Mouse (Mus musculus): Measurements from ENCODE around the gene Nisch. TPM values are rescaled to one million over a fixed set of nuclear protein-coding genes. Genes with fewer than 3 reads are reported as not detected.

The Nisch gene
- polyA plus RNA-seq, 2 experiments from 2014 or later: 130 to 131 TPM

DNA sequence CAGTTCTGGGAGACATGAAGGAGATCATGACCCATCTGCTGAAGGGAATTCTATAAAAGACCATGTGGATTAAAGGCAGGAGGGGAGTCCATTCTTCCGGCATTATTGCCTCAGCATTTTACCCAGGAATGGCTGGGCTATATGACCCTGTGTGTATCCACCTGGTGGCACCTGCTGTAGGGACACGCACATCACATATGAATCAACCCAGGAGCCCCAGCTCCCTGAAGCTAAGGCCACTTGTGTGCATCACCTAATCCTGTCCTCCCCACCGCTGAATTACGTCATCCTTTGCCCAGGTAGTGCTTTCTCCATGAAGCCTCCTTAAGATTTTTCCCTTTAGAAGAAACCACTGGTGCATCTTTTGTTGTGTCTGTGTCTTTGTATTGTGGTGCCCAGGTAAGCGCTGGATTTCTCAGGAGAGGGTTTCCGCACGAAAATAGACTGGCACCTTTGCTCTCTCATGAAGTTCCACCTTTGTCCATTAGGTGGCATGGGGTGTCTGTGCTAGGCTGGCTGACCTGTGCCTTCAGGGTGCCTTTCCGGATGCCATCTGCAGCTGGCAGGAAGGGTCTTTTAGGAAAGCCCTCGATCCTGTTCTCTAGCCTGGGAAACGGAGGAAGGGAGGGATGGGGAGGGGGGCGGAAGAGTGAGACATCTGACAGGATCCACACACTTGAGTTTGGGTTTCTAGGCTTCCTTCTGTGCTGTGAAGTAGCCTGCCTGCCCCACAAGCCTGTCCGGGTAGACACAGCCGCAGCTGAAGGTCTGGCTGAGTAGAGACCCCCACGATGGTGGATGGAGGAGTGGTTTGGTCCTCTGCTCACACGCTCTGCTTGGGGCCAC is 1.4 kb downstream of the Nisch start:
- ATAC-seq: peak; percentile 87

DNA sequence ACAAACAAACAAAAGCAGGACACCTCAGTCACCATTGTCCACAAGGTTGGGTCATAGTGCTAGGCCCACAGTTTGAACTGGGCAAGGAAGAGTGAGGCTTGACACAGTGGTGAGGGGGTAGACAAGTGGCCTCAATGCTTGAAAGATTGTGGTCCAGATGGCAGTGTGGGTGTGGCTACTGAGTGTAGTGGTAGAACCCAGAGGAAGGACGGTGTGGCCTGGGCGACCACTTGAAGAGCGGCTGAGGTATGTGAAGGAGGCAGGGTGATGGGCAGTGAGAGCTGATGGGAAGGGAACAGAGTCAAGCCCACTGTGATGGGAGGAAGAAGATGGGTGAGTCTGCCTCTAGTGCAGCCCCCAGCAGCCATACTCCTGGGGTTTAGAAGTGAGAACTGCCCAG is 2.1 kb downstream of the Nisch start:
- no peak for ATAC-seq

DNA sequence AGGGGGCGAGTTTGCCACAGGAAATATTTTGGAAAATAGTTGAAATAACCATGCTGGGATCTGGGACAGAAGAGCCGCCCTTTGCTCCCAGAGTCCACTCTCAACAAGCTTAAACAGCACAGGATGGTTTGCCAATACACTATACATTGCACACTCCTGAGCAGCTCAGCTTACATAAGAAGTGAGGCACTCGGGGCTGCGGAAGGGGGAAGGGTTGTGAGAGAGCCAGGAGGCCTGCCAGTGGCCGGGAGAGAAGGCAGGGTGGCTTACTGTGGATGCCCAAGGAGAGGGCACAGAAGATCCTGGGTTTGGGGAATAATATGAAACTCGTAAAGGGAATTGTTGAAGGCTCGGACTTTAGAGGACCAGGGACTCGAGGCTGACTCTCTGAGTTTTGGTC is 2.9 kb downstream of the Nisch start:
- no peak for ATAC-seq

DNA sequence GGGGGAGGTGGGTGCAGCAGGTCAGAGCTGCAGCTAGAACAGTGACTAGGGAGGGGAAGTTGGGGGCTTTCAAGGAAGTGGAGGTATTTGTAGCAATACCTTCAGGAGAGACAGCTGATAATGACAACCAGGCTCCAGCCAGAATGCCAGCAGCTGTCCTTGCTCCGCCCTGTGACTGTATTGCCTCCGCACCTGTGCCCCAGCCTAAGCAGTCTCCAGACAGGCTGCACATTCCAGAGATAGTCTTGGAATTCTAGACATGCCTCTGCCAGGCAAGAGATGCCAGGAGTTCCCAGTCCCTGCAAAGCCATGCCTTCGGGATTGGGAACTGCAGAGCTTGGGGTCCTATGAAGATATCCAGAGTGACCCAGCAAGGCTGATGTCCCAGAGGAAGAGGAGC is 4.2 kb downstream of the Nisch start:
- ATAC-seq: no peak

DNA sequence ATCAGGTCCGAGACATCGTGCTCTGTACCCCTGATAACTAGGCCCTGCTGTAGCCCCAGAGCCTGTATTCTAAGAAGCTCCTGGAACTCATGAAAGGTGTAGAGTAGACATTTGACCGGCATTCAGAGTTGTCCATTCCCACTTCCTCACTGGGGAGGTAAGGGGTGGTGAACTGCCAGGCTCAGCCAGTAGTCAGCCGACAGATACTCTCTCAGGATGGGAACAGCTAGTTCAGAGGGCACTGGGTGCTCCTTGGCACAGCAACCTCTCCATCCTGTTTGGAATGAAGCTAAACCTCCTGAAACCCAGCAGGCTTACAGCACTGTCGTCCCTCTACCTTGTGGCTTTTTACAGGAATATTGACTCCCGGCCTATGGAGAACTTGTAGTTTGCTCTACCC is 4.9 kb downstream of the Nisch start:
- ATAC-seq: no peak

DNA sequence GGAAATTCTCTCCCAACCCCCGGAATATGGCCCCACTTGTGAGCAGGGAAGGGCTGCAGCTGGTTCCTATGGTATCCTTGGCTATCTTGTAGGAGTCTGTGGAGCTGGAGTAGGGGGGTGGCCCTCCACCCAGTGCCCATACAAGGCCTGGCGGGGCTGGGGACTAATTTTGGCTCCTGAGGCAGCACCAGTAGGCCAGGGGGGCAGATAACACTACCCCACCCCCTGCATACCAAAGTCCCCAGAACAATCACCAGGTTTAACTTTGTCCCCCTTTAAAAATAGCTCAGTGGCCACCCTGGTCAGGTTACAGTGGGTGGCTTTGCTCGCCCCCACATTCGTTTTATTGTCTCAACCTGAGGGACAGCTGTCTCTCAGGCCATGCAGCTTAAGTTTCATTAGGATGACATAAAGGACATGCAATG is 7.6 kb downstream of the Nisch start:
- no peak for ATAC-seq

DNA sequence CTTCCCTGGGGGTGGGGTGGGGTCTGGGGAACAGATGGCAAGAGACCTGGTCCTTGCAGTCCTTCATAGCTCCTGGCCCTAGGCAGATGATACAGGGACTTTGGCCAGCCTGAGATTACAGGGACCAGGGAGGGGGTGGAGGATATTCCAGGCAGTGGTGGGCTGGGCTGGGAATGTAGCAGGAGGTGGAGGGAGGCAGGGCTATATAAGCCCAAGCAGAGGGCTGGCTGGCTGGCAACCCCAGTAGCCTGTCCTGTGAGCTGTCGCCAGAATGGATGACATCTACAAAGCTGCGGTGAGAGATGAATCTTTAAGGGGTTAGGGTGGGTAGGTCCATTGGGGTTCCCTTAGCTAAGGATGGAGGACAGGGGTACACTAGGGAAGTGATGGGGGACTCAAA is 8.7 kb downstream of the Nisch start, which contains the start of gene Tnnc1:
TSS of gene Tnnc1 (plus strand) at position 229 of the 400 bp plus-strand sequence.
- ATAC-seq: no peak

DNA sequence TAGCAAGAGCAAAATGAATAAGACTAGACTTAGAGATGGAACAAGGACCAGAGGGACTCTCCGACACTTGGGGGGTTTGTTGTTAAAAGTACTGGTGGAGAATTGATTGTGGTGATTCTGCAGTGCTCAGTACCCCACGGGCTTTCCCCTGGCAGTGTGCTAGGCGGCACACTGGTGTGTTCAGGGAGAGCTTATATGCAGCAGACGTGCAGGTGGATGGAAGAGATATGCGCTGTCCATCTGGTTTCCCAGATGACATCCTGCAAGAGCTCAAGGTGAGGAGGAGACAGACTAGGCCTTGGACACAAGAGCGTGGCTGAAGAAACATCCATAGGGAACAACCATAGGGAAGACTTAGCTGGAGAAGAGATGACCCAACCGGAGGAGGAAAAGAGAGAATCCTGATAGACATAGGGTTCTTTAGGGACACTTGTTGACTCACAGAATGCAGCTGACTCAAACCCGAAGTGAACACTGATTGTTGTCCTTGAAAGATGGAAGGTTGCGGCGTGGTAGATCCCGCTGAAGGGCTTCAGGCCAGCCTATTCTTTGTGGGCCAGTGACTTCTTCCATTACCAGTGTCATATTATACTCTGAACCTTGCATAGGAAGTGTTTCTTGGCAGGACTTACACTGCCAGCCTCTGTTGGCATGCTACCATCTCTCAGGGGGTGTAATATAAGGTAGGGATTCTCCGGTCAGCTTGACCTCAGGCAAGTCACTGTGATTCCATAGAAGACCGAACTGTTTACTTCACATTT is 9.5 kb downstream of the Nisch start:
- ATAC-seq: peak; percentile 49

DNA sequence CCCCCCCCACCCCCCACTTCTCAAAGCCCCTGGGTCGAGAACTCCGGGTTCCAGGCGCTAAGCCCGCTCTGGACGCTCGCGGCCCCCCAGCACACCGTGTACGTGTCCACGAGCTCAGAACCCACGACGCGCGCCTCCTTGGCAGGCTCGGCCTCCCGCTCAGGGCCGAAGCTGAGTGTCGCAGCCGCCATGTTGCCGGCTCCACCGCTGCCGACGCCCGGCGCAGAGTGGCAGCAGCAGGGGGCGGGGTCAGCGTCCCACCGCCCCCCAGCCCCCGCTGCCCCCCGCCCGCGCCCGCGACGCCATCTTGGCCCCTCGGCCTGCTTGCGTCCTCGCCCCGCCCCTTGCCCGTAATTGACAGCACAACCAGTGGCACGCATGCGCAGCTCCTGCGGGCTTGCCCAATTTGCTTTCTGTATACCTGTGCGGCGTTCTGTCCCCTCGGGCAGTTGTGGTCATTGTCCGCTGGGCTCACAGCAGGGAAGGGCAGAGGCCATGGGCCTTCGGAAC is 10.2 kb downstream of the Nisch start:
- peak; percentile 54 for ATAC-seq

DNA sequence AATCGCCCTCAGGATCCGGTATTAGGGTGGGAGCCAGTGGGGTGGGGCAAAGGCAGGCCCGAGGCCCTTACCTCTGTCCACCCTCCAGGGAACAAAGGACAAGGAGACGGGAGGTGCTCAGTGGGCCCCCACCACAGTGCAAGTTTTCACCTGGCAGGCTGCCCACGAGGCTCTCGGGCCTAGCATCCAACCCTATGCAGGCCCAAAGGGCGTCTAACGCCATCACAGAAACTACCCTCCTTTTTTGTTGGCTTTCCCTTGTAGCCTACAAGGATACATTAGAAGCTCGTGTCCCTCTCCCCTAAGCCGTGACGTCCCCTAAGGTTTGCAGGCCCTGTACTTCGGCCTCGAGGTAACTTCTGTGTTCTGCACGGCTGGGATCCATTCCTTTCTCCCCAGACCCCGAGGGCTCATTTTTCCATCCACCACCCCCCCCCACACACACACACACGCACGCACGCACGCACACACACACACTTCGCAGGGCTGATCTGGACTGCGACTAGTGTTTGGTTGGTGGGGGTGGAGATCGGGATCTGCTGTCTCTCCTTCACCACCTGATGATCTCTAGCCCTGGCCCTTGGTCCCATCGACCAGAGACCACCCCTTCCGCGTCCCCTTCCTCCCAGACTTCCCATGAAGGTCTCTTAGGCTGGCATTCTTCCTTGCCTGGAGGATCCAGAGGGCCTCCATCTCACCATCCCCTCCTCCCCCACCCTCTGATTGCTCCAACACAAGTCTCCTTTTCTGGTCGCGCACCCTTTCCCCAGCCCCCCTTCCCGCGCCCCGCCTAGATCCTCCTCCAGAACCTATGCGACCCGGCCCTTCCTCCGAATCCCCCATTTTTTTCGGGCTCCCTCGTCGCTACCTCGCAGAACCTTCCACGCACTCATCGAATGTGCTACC is 10.9 kb downstream of the Nisch start:
- peak; percentile 40 for ATAC-seq

DNA sequence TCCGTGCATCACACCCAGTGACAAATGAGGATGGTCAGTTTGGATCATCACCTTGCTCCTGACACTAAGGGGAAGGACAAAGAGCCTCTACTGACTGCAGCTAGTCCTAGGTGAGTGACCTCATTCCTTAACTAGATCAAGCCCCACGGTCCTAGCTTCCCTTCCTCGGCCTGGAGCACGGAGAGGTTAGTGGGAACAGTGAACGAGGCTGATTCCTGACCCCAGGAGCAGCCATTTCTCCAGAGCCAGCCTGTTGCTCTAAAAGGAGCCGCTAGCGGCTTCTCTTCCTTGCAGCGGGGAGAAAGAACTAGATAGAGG is 11.5 kb downstream of the Nisch start:
- no peak for ATAC-seq

DNA sequence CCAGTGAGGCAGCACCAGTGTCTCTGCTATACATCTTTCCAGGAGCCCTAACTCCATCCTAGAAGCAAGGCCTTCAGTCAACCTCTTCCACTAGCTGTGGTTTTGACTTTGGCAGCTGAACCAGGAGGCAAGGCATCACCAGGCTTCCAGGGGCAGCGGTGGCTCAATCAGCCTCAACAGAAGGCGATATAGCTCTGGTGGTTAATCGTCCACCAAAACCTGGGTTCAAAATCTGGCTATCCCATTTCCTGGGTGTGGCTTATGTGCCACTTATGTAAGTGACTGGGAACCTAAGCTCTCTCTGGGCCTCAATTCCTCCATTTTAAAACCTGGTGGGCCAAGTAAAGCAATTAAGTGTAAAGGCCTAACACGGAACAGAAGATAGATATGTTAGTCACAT is 11.9 kb downstream of the Nisch start:
- no peak for ATAC-seq

DNA sequence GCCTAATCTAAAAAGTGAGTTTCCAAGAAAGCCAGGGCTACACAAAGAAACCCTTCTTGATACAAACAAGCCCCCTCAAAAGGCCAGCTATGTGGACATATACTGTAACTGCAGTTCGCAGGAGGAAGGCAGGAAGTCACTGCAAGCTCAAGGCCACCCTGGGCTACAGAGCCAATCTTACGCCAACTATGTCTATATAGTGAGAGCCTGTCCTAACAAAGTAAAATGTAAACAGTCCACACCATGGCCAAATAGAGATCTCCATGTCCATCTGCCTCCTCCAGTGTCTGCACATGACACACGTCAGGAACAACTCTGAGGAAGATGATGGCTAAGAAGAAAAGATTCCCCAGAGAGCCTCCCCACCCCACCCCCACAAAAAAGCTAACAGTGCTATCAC is 16.7 kb downstream of the Nisch start:
- no peak for ATAC-seq

DNA sequence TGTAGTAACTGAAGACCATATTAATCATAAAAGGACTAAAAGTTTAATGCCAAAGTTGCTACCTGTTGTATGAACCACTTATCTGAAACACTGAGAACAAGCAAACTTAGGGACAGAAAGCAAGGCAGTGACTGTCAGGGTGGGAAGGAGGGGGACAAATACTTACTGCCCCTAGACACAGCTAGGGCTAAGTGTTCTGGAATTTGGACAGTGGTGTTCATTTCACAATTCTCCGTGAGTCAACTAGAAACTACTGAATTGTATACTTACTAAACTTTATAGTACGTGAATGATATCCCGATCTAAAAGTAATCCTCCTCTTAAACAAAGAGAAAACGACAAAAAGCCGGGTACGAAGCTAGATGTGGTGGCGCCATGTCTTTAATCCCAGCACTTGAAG is 17.1 kb downstream of the Nisch start:
- ATAC-seq: no peak

DNA sequence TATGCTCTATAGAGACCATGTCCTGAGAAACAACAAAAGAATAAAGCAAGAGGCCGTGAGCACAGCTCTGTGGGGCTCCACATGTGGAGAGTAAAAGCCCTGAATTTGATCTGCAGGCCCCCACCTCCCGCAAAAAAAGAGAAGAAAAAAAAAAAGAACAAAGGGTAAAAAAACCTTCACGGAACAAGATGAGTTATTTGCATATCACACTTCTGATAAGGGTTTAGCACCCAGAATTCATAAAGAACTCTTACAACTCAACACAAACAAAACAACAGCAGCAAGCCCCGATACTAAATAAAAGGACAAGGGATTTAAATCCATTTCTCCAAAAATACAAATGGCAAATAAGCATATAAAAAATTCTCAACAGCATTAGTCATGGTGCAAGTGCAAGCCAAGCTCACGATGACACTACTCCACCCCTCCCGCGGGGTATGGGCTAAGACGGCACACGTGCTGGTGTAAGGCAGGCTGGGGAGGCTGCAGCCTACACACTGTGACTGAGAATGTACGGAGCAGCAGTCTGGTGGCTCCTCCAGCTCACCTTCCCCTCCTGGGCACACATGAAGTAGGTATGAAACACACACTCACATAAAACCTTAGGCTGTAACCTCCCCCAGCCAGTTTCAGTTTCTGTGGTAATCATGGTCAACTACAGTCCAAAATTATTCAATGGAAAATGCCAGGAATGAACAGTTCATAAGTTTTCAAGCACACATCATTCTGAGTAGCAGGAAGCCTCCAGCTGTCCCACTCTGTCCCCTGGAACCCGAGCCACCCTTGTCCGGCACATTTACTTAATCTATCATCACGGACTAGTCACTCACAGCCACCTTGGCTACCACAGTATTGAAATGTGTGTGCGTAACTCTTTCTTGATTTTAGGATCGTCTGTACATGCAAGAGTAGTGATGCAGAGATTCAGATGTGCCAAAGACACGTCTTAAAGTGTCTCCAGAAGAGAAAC is 18.9 kb downstream of the Nisch start:
- peak; percentile 55 for ATAC-seq

DNA sequence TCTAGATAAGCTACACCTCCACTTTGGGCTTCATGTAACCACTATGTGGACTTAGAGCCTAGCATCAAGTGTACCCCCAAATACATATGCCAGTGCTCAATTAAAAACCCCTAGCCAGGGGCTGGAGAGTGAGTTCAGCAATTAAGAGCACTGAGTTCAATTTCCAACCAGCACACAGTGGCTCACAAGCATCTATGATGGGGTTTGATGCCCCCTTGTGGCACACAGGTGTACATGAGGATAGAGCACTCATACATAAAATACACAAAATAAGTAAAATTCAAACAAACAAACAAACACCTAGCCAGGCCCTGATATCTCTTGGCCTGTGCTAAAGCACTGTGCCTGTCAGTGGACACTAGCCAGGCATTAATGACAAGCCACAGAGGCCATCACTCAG is 20.8 kb downstream of the Nisch start:
- ATAC-seq: peak; percentile 33

DNA sequence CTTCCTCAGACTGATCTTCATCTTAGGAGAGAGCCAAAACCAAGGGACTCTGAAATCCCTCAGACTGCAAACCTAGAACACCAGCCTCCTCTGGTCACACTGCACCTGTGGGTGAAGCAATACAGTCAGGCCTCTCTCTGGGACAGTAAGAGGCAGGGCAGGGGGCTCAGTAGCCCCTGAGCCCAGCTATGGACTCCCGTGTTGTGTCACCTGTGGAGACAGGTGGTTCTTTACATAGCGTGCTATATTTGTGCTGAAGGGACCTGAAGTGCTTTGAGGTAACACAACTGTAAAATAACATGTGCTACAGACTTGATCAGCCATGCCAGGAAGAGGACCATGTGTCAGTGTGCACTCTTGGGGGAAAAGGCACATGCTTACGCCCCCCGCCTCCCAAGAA is 21.2 kb downstream of the Nisch start:
- no peak for ATAC-seq

DNA sequence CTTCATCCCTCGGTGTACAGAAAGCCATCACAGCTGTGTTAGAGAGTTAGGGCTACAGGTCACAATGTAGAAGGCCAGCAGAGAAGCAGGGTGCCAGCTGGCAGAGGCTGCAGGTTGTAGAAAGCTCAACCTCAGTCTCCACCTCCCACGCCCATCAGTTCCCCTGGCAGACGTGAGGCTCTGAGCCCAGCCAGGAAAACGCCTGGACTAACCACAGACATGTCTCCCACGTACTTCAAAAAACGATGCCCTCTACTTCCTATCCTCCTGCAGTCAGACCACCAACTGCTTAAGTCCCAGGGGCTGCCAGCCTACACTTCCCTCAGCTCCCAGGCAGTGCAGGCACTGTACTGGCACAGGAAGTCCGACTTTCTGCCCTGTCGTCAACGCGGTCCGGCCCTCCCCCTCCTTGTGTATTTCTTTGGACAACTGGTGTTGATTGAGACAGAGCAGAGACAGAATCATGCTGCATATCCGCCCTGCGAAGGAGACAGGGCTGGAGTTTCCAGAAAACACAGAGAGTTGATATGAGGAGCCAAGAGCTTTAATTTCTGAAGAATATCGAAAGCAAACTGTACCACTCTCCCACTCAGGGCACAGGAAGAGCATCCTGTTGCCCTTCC is 21.7 kb downstream of the Nisch start:
- ATAC-seq: peak; percentile 58

DNA sequence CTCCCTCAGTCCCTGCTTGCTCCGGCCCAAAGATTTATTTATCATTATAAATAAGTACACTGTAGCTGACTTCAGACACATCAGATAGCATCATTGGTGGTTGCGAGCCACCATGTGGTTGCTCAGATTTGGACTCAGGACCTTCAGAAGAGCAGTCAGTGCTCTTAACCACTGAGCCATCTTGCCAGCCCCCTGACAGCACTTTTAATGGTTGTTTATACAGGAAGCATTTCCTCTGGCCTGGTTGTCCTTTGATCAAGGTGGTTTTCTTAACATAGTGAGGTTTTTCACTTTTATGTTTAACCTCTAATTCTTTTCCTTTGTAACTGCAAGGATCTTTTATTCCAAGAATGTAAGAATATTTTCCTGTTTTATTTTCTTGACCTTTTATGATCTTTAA is 22.3 kb downstream of the Nisch start:
- peak; percentile 52 for ATAC-seq

DNA sequence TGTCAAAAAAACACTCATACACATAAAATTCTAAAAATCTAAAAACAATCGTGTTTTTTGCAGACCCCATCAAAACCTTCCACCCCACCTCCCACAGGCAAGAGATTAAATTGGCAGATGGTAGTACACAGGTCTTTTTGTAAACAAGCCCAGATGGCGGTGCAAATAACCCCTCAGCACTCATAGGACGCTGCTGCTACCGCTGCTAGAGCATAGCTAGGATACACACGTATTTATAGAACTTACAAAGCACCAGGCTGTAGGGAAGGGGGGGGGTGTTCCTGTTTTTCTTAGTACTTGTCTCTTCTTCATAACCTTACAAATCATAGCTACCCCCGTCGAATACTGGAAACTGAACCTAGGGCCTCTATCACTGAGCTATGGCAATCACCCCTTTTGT is 23.0 kb downstream of the Nisch start:
- ATAC-seq: no peak

DNA sequence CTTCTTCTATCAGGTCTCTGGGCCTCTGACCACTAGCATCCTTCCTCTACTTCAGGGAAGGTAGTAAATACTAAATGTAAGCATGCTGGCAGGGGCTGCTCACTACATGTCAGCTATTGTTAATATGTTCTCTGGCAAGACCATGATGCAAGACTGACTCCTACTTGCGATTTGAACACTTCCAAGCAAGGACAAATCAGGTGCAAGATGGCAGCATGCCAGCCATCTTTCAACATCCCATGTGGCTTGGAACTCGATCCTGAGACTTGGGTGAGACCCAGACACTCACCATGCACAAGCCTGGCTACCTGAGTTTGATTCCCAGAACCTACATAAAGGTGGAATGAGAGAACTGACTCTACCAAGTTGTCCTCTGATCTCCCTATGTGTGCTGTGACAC is 24.8 kb downstream of the Nisch start:
- no peak for ATAC-seq
